Mouse (Mus musculus) heart, postnatal 0 days (tissue): ENCODE results near the gene Ankrd12. TPM values are rescaled to one million over a fixed set of nuclear protein-coding genes. Genes with fewer than 3 reads are reported as not detected.
"Not testable (repeated sequence)": the region's sequence is repeated elsewhere in the genome, so short reads cannot be mapped to it uniquely, and the experiment has no call there.

ENCODE experiments used
- ATAC-seq: fragments of 200-750 bp; cut with Nextera tagmentation; 2 replicates; pipeline ENCODE4 v1.8.0; 2017; ENCODE audit warnings: low read depth, moderate number of reproducible peaks, moderate library complexity; ENCODE audit not compliant: insufficient read depth
- DNase-seq: peaks from one replicate; pipeline ENCODE4 v3.0.0-alpha.2; 2016; ENCODE audit warnings: low spot score
- H3K27ac ChIP-seq: fragments of 300-500 bp; sonication (generic); 2 replicates; pipeline ENCODE4 v1.5.1; 2014; ENCODE audit warnings: low read depth, mild to moderate bottlenecking
- H3K27me3 ChIP-seq: fragments of 300-500 bp; sonication (generic); 2 replicates; pipeline ENCODE4 v1.6.1; 2014; ENCODE audit warnings: low read length, mixed read lengths; ENCODE audit not compliant: control insufficient read depth, insufficient read depth
- H3K36me3 ChIP-seq: fragments of 300-500 bp; sonication (generic); replicated peaks from 2 replicates; pipeline ENCODE4 v1.6.1; 2014; ENCODE audit warnings: low read length, mixed read lengths; ENCODE audit not compliant: control insufficient read depth, insufficient read depth
- H3K4me1 ChIP-seq: fragments of 300-500 bp; sonication (generic); 2 replicates; pipeline ENCODE4 v1.6.1; 2014; ENCODE audit warnings: antibody characterized with exemption; ENCODE audit not compliant: control insufficient read depth, insufficient read depth
- H3K4me2 ChIP-seq: fragments of 300-500 bp; sonication (generic); 2 replicates; pipeline ENCODE4 v1.6.1; 2014; ENCODE audit warnings: low read depth, mild to moderate bottlenecking, low read length, moderate library complexity
- H3K4me3 ChIP-seq: fragments of 300-500 bp; sonication (generic); 2 replicates; pipeline ENCODE4 v1.5.1; 2014; ENCODE audit warnings: low read depth, low read length
- H3K9ac ChIP-seq: fragments of 300-500 bp; sonication (generic); replicated peaks from 2 replicates; pipeline ENCODE4 v1.6.1; 2014; ENCODE audit warnings: low read depth, low read length, mixed read lengths
- H3K9me3 ChIP-seq: fragments of 300-500 bp; sonication (generic); replicated peaks from 2 replicates; pipeline ENCODE4 v1.6.1; 2016; ENCODE audit warnings: low read length; ENCODE audit not compliant: control insufficient read depth
- CTCF ChIP-seq: IDR thresholded peaks from 2 replicates; pipeline ENCODE4 v1.5.1; 2016; ENCODE audit warnings: antibody characterized with exemption, control low read depth, low read depth
- EP300 ChIP-seq: IDR thresholded peaks from 2 replicates; pipeline ENCODE4 v1.6.1; 2016; ENCODE audit warnings: antibody characterized with exemption, low read depth
- WGBS: fragments of 180-500 bp; shearing (Covaris S2); extraction: QIAGEN DNeasy Blood & Tissue Kit; methylation state at CpG from one replicate; pipeline ENCODE4 v1.1.7; 2014; 5-methylcytosine and 5-hydroxymethylcytosine counted together
- polyA plus RNA-seq: library from polyadenylated mRNA; unstranded; fragments of >200 nt; fragmentation: Nextera tagmentation; extraction: Ambion mirVana; gene quantifications from 2 replicates; pipeline ENCODE4 v1.2.1, GENCODE M21; 2015
- total RNA-seq: library from RNA; depleted of rRNA; stranded (reverse); fragments of >200 nt; gene quantifications from 2 replicates; pipeline ENCODE4 v1.2.3, GENCODE M21; 2014; ENCODE audit warnings: low replicate concordance

Ankrd12 gene
- total and polyA plus RNA-seq, 2 experiments from 2014 or later = 9.8 to 18.2 TPM

GRCm38 (mm10) chr17:66061241-66061938, 15.5 kb downstream of the Ankrd12 start:
- DNase-seq (peak; percentile 20), ATAC-seq (no peak)
- Histone ChIP-seq H3K36me3 (no peaks in the 10 kb centered on the region), H3K9me3 (no peaks in the 10 kb centered on the region), H3K4me2 (peak overlapping the region; percentile 7; the same call in 1 of the 2 replicates), H3K4me1 (no peaks in the 10 kb centered on the region), H3K27me3 (no peaks in the 10 kb centered on the region), H3K9ac (no peak overlapping the region), H3K4me3 (no peak overlapping the region), H3K27ac (no peak overlapping the region)
- TF ChIP-seq EP300 = no peak
- TF ChIP-seq CTCF = peak; percentile 29
- WGBS = 64% methylated on average over 8 of the region's 8 CpGs

- DNase-seq = no peak
- no peaks in the 10 kb centered on the region for H3K4me1 ChIP-seq
- no peak overlapping the region for H3K27ac ChIP-seq
- H3K4me3 ChIP-seq = no peak overlapping the region
- H3K9me3 ChIP-seq = no peaks in the 10 kb centered on the region
- no peak overlapping the region for H3K4me2 ChIP-seq
- H3K9ac ChIP-seq = no peak overlapping the region
- H3K36me3 ChIP-seq = no peaks in the 10 kb centered on the region
- no peak for TF ChIP-seq CTCF
- no peak for TF ChIP-seq EP300
- H3K27me3 ChIP-seq = no peaks in the 10 kb centered on the region
- WGBS = 81% methylated on average over 4 of the region's 4 CpGs
- ATAC-seq = no peak
Measured at GRCm38 (mm10) chr17:66058160-66058559, 18.7 kb downstream of the Ankrd12 start.

- no peak for DNase-seq
- no peaks in the 10 kb centered on the region for H3K4me1 ChIP-seq
- no peak overlapping the region for H3K27ac ChIP-seq
- no peaks in the 10 kb centered on the region for H3K36me3 ChIP-seq
- no peak overlapping the region for H3K9ac ChIP-seq
- TF ChIP-seq CTCF (no peak), EP300 (no peak)
- no peak for ATAC-seq
- WGBS = 83% methylated on average over 2 of the region's 2 CpGs
- H3K27me3 ChIP-seq = no peaks in the 10 kb centered on the region
- H3K9me3 ChIP-seq = no peaks in the 10 kb centered on the region
- no peak overlapping the region for H3K4me3 ChIP-seq
- H3K4me2 ChIP-seq = no peak overlapping the region
Measured at GRCm38 (mm10) chr17:66057145-66057544, 19.7 kb downstream of the Ankrd12 start.

GRCm38 (mm10) chr17:66053349-66053748, 23.5 kb downstream of the Ankrd12 start:
- TF ChIP-seq CTCF = no peak
- no peak for TF ChIP-seq EP300
- Histone ChIP-seq H3K27ac (no peak overlapping the region), H3K9me3 (no peaks in the 10 kb centered on the region), H3K9ac (no peak overlapping the region), H3K4me2 (no peak overlapping the region), H3K4me1 (no peaks in the 10 kb centered on the region), H3K4me3 (no peak overlapping the region), H3K27me3 (no peaks in the 10 kb centered on the region), H3K36me3 (peaks cover 9% of the 10 kb centered on the region; the same call in 1 of the 2 replicates)
- ATAC-seq = no peak
- DNase-seq = no peak
- 52% methylated on average over 4 of the region's 4 CpGs for WGBS

- peaks cover 16% of the 10 kb centered on the region; the same call in 1 of the 2 replicates for H3K36me3 ChIP-seq
- no peak for TF ChIP-seq EP300
- no peak for TF ChIP-seq CTCF
Measured at GRCm38 (mm10) chr17:66048795-66049194, 28.1 kb downstream of the Ankrd12 start.

GRCm38 (mm10) chr17:66048199-66048598, 28.7 kb downstream of the Ankrd12 start:
- ATAC-seq (no peak), DNase-seq (no peak)
- H3K9me3 ChIP-seq = no peaks in the 10 kb centered on the region
- H3K27me3 ChIP-seq = no peaks in the 10 kb centered on the region
- no peak overlapping the region for H3K27ac ChIP-seq
- H3K4me2 ChIP-seq = no peak overlapping the region
- H3K4me1 ChIP-seq = no peaks in the 10 kb centered on the region
- peaks cover 16% of the 10 kb centered on the region; the same call in 1 of the 2 replicates for H3K36me3 ChIP-seq
- TF ChIP-seq CTCF = no peak
- TF ChIP-seq EP300 = no peak
- H3K4me3 ChIP-seq = no peak overlapping the region
- 64% methylated on average over 5 of the region's 5 CpGs for WGBS
- H3K9ac ChIP-seq = no peak overlapping the region

More at GRCm38 (mm10) chr17:66048795-66049194, 28.1 kb downstream of the Ankrd12 start:
- no peak overlapping the region for H3K9ac ChIP-seq
- no peak for DNase-seq
- H3K4me1 ChIP-seq = no peaks in the 10 kb centered on the region
- no peaks in the 10 kb centered on the region for H3K27me3 ChIP-seq
- 76% methylated on average over 4 of the region's 4 CpGs for WGBS
- ATAC-seq = no peak
- H3K4me3 ChIP-seq = no peak overlapping the region
- H3K9me3 ChIP-seq = no peaks in the 10 kb centered on the region
- no peak overlapping the region for H3K4me2 ChIP-seq
- H3K27ac ChIP-seq = no peak overlapping the region

- H3K4me2 ChIP-seq, H3K27ac ChIP-seq, H3K9ac ChIP-seq, H3K27me3 ChIP-seq, H3K4me1 ChIP-seq, DNase-seq, H3K36me3 ChIP-seq, H3K4me3 ChIP-seq, H3K9me3 ChIP-seq, ATAC-seq: not testable (repeated sequence)
- 90% methylated on average over 4 of the region's 4 CpGs for WGBS
Measured at GRCm38 (mm10) chr17:66043679-66044078, 33.2 kb downstream of the Ankrd12 start.
